Mouse (Mus musculus) spleen, adult 2 months (tissue): Measurements from ENCODE around the gene Tnfrsf25. TPM values are rescaled to one million over a fixed set of nuclear protein-coding genes. Genes with fewer than 3 reads are reported as not detected.

Experiments used
- DNase-seq, 2 experiments: peaks; one replicate each; pipeline versions ENCODE4 v3.0.0 to v3.0.0-alpha.2; 2012 to 2021; ENCODE audit warnings: low spot score in 2 of 2, low read depth in 1 of 2
- H3K27ac ChIP-seq: fragments of 200-500 bp; 2 replicates; pipeline ENCODE4 v1.5.1; 2012; ENCODE audit warnings: low read length, inconsistent platforms; ENCODE audit not compliant: insufficient read depth
- H3K27me3 ChIP-seq: fragments of 200-500 bp; 2 replicates; pipeline ENCODE4 v1.6.1; 2012; ENCODE audit warnings: mild to moderate bottlenecking, moderate library complexity, low read length, inconsistent platforms; ENCODE audit not compliant: control insufficient read depth, insufficient read depth
- H3K36me3 ChIP-seq: fragments of 200-500 bp; 2 replicates; pipeline ENCODE4 v1.6.1; 2012; ENCODE audit warnings: mild to moderate bottlenecking, low read length, inconsistent platforms; ENCODE audit not compliant: control insufficient read depth, insufficient read depth
- H3K4me1 ChIP-seq: fragments of 200-500 bp; 2 replicates; pipeline ENCODE4 v1.6.1; 2011; ENCODE audit warnings: inconsistent platforms; ENCODE audit not compliant: control insufficient read depth, insufficient read depth, insufficient read length
- H3K4me3 ChIP-seq: fragments of 200-500 bp; 2 replicates; pipeline ENCODE4 v1.5.1; 2011; ENCODE audit warnings: mild to moderate bottlenecking, inconsistent platforms; ENCODE audit not compliant: insufficient read depth, insufficient read length; ENCODE audit errors: extremely low read depth
- CTCF ChIP-seq: fragments of 200-500 bp; IDR thresholded peaks from 2 replicates; pipeline ENCODE4 v1.5.1; 2011; ENCODE audit warnings: mild to moderate bottlenecking, inconsistent platforms; ENCODE audit not compliant: insufficient read depth, insufficient read length, insufficient replicate concordance; ENCODE audit errors: extremely low read depth
- POLR2A ChIP-seq: fragments of 200-500 bp; IDR thresholded peaks from 2 replicates; pipeline ENCODE4 v1.6.1; 2011; ENCODE audit warnings: low read depth, low read length, inconsistent platforms
- WGBS: fragments of 180-500 bp; shearing (Covaris S2); methylation state at CpG from one replicate; pipeline ENCODE4 v1.1.7; 2018; 5-methylcytosine and 5-hydroxymethylcytosine counted together
- polyA plus RNA-seq: library from polyadenylated mRNA; depleted of rRNA; stranded (reverse); fragments of >200 nt; gene quantifications from 2 replicates; pipeline ENCODE4 v1.2.3, GENCODE M21; 2012

Tnfrsf25 gene
- polyA plus RNA-seq, 1 experiment, result 17.0 TPM

DNA sequence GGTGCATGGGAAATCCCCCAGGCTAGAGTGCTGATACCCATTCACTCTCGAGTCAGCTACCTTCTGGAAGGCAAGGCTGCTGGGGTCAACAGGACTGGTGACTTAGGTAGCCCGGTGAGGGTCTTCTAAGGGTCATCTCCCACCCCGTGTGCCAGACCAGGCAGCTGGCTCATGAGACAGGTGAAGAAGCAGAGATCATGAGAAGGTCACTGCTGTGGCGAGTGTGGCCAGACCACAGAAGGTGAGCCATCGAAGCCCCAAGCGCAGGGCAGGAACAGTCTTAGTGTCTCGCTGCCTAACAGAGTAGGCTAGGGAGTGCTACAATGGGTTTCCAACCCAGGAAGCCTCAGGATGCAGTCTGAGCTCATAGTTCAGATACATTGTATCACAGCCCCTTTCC is 31.1 kb upstream of the Tnfrsf25 start:
- DNase-seq, result no peak
- no peak overlapping the region for H3K4me3 ChIP-seq
- WGBS, result 83% methylated on average over 7 of the region's 7 CpGs
- H3K27me3 ChIP-seq, result peaks cover 9% of the 10 kb centered on the region
- H3K4me1 ChIP-seq, result no peaks in the 10 kb centered on the region; the same call in none of the 2 replicates
- H3K36me3 ChIP-seq, result no peaks in the 10 kb centered on the region
- no peak for TF ChIP-seq POLR2A
- TF ChIP-seq CTCF, result no peak
- no peak overlapping the region for H3K27ac ChIP-seq

DNA sequence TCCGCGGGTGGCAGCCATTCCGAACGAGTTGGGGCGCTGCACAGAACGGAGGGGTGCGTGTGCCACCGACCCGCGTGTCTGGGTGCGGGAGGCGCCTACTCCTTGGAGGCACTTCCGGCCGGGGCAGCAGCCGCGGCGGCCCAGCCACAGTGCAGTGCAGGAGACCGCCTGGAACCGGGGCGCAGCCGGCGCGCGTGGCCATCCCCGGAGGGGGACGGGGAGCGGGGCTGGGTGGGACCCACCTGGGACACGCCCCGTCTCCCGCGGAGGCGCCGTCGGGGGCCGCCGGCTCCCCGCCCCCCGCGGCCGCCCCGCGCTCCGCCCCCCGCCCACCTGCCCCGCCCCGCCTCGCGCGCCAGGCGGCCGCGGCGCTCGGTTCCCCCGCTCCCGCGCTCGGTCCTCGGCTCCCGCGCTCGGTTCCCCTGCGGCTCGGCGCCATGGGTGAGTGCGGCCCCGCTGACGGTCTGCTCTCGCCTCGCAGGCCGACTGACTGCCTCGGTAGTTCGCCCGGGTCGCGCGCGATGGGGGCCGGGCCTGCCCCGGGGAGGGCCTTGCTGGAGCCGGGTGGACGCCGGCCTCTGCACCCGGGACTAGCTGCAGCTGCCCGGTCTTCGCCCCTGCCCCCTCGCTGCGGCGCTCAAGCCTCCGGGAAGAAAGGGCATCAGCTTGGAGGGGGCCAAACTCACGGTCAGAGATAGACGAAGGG is 29.1 kb upstream of the Tnfrsf25 start:
- peak overlapping the region; percentile 77 for H3K4me3 ChIP-seq
- peak in 1 of 2 experiments; percentile 27 for DNase-seq
- H3K36me3 ChIP-seq, result no peaks in the 10 kb centered on the region
- 0 out of 2 replicates have a peak overlapping the region, but pooled peaks have one; percentile 21 for H3K27ac ChIP-seq
- H3K4me1 ChIP-seq, result no peaks in the 10 kb centered on the region; the same call in none of the 2 replicates
- no peak for TF ChIP-seq POLR2A
- no peak for TF ChIP-seq CTCF
- under 1% methylated on average over 64 of the region's 92 CpGs for WGBS
- H3K27me3 ChIP-seq, result peaks cover 9% of the 10 kb centered on the region

DNA sequence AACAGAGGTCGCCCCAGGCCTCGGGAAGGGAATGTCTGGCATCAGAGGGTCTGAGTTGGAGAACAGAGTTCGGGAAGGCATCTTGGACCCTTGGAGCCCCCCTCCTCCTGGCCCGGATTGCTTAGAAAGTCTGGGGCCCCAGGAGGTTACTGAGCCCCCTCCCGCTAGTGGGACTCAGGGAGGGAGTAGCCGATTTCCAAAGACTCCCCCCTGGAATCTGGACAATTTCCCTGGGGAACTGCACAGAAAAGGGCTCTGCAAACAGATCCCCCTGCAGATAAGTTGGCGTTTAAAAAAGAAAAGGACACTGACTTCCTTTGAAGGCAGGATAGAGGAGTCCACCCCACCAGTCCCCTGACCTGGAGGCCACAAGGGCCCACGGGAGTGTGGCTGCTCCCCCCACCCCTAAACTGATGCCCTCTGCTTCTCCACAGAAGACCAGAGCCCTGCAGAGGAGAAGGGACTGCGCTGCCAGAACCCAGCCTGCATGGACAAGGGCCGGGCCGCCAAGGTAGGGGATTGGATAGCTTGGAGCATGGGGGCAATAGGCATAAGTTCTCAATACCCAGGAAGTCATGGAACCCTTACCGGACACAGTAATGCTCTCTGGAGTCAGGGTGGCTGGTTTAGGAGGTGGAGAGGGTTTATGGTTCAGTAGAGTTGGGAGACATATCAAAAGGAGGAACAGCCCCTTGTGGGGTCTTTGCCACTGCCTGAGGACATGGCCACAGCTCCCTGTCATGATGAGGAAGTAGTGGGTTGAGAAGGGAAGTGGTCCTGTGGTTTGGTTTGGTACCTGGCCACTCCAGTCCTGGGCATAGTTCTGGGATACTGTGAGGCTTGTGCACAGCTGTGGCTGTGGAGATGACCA is 28.3 kb upstream of the Tnfrsf25 start:
- no peak for DNase-seq
- Histone ChIP-seq H3K4me3 (peak overlapping the region; percentile 77; the same call in 1 of the 2 replicates), H3K4me1 (no peaks in the 10 kb centered on the region; the same call in none of the 2 replicates), H3K27me3 (peaks cover 9% of the 10 kb centered on the region), H3K27ac (no peak overlapping the region), H3K36me3 (no peaks in the 10 kb centered on the region)
- 6% methylated on average over 12 of the region's 12 CpGs for WGBS
- no peak for TF ChIP-seq POLR2A
- no peak for TF ChIP-seq CTCF

DNA sequence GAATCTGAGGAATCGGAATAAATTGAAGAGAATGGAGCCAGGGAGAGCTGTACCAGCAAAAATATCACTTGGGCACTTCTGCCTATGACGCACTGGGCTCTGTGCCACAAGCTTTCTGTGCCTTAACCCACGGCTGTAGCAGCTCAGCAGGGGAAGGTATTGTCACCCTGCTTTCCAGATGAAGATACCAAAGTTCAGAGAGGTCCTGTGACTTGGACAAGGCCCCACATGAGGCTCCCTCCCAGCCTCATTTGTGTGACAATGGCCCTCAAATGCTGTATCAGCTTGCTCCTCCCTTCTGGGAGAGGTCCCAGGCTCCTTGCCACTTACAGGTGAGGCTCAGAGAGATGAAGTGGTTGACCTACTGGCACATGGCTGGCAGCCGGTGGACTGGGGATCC is 27.6 kb upstream of the Tnfrsf25 start:
- Histone ChIP-seq H3K27me3 (peaks cover 9% of the 10 kb centered on the region), H3K4me3 (no peak overlapping the region), H3K27ac (no peak overlapping the region), H3K36me3 (no peaks in the 10 kb centered on the region), H3K4me1 (no peaks in the 10 kb centered on the region; the same call in none of the 2 replicates)
- DNase-seq, result no peak
- TF ChIP-seq POLR2A (no peak), CTCF (no peak)
- 41% methylated on average over 4 of the region's 4 CpGs for WGBS

DNA sequence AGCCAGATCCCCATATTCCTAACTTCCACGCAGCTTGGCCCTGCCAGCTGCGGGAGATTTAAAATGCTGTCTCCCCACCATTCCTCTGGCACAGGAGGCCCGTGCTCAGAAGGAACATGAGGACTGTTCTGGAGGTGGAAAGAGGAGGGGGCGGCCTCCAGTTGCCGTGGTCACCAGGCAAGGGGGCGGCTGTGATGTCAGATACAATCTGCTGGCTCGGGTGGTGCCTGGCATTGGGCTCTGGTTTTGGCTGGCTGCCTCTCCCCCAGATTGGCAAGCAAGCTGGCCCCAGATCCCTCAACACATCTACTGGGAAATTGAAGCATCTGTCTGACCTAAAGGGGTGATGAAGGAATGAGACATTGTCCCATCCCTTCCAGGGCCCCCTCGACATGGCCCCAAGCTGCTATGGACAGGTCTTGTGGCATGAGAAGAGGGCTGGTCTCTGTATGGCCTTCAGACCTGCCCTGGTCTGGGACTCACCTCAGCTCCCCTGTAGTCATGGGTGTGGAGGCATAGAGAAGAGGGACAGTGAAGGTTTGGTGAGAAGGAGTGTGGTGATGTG is 27.1 kb upstream of the Tnfrsf25 start:
- Histone ChIP-seq H3K27me3 (peaks cover 9% of the 10 kb centered on the region), H3K4me1 (no peaks in the 10 kb centered on the region; the same call in none of the 2 replicates), H3K27ac (no peak overlapping the region), H3K36me3 (no peaks in the 10 kb centered on the region), H3K4me3 (no peak overlapping the region)
- WGBS, result 71% methylated on average over 8 of the region's 8 CpGs
- DNase-seq, result no peak
- TF ChIP-seq CTCF (no peak), POLR2A (no peak)

DNA sequence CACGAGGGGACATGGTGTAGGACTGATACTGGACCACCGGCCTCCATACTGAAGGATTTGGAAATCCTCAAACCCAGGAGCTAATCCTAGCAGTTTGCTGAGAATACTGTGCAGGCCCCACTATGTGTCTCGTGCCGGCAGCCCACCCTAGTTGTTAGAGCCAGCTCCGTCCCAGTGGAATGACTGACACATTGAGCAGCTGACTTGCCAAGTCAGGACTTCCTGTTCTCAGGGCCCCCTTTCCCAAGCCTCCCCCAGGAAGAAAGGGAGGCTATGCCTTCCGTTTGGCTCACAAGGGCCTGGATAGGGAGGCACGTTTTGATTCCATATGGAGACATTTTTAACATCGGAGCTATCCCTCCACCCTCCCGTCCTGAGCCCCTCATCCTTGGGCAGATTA is 25.5 kb upstream of the Tnfrsf25 start:
- H3K4me3 ChIP-seq, result no peak overlapping the region
- peaks cover 8% of the 10 kb centered on the region for H3K27me3 ChIP-seq
- no peak overlapping the region for H3K27ac ChIP-seq
- H3K4me1 ChIP-seq, result no peaks in the 10 kb centered on the region; the same call in none of the 2 replicates
- 90% methylated on average over 9 of the region's 9 CpGs for WGBS
- H3K36me3 ChIP-seq, result no peaks in the 10 kb centered on the region
- no peak for DNase-seq
- TF ChIP-seq POLR2A, result no peak
- TF ChIP-seq CTCF, result no peak
